Mouse (Mus musculus) lung, adult 18-20 months (tissue): ENCODE measurements around the gene Aldh3b2.
A peak's percentile ranks its signal among the peaks of the same experiment; 100 is the strongest.
"Not testable (repeated sequence)": the region's sequence is repeated elsewhere in the genome, so short reads cannot be mapped to it uniquely, and the experiment has no call there.

Source experiments
- DNase-seq, 2 experiments: peaks; one replicate each; pipeline ENCODE4 v3.0.0; 2022; ENCODE audit warnings: mixed read lengths in 2 of 2

Aldh3b2 gene

DNA sequence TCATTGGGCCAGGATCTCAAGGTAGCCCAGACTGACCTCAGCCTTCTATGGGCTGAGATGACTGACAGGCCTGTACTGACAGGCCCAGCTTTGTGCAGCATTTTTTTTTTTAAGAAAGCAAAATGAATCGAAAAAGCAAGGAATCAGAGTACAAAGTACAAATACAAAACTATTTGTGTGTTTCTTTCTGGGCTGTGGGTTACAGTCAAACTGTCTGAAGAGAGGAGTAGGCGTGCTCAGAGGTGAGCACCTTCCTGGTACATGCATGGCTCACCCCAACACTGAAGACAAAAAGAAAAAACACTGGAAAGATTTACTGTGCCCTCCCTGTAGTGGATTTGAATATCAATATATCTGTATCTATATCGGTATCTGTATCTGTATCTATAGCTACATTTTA, 24.3 kb upstream of the Aldh3b2 start:
- DNase-seq: no peak

DNA sequence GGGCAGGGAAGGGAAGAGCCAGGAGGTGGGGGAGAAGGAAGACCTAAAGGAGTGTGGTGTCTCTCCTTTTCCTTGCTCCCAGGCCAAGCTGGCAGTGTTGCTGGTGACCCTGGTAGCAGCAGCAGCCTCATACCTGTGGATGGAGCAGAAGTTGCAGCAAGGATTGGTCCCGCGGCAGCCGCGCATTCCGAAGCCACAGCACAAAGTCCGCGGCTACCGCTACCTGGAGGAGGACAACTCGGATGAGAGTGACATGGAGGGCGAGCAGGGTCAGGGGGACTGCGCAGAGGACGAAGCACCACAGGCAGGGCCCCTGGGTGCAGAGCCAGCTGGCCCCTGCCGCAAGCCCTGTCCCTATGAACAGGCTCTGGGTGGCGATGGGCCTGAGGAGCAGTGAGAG, 23.6 kb upstream of the Aldh3b2 start:
- no peak for DNase-seq

GRCm38 (mm10) chr19:3950331-3950730, 21.8 kb upstream of the Aldh3b2 start:
- DNase-seq: no peak

DNA sequence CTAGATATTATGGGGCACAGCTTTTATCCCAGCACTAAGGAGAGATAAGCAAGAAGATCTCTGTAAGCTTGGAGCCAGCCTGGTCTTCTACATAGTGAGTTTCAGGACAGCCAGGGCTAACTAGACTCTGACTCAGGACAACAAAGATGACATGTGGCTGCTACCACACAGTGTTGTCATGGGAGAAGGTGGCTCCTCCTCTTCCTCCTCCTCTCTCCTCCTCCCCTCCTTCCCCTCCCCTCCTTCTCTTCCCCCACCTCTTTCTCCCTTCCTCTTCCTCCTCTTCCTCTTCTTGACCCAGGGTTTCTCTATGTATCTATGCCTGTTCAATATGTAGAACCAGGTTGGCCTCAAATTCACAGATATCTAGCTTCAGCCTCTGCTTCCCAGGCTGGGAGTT, 20.7 kb upstream of the Aldh3b2 start:
- no peak for DNase-seq

GRCm38 (mm10) chr19:3952099-3952498, 20.0 kb upstream of the Aldh3b2 start:
- peak in 1 of 2 experiments; percentile 27 for DNase-seq

DNA sequence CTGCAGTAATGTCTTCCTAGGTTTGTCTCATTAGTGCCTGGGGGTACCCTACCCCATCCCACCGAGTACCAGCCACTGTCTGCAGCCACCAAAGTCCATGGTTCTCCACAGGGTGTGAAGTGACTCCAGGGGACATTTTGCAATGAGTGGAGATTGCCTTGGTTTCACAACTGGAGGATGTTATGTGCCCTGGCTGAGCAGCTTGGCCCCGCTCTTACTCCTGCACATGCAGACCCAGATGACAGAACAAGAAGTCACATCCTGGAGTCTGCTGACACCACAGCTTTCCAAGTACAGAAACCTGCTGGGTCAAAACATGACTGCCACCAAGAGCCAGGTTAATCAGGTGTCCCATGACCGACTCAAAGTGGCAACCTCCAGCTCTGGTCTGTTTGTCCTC, 17.1 kb upstream of the Aldh3b2 start:
- DNase-seq: no peak

- DNase-seq: no peak
Measured at GRCm38 (mm10) chr19:3955804-3956203, 16.3 kb upstream of the Aldh3b2 start.

- not testable (repeated sequence) for DNase-seq
Measured at GRCm38 (mm10) chr19:3957296-3958036, 14.7 kb upstream of the Aldh3b2 start.

DNA sequence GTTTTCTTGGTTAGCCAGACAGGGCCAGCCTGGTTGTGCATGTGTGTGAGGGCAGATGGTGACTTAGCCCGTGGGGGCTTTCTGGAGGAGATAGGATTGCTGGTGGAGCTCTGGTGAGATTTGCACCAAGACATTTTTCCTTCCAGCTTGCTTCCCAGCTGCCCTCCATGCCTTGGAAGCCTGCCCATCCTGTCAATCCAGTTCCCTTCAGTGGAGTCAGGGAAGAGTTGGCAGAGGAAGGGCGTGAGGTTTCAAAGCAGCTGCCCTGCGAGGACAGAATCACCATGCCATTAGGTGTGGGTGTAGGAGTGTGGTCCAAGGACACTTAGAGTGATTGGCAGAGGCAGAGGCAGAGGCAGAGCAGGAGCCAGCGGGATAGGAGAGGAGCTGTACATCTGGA, 13.7 kb upstream of the Aldh3b2 start, which contains the start of gene Aldh3b3:
Gene Aldh3b3, plus strand, starts transcription at position 176 of the 400 bp plus-strand sequence.
- DNase-seq: no peak

- no peak for DNase-seq
Measured at GRCm38 (mm10) chr19:3959030-3959429, 13.1 kb upstream of the Aldh3b2 start.

DNA sequence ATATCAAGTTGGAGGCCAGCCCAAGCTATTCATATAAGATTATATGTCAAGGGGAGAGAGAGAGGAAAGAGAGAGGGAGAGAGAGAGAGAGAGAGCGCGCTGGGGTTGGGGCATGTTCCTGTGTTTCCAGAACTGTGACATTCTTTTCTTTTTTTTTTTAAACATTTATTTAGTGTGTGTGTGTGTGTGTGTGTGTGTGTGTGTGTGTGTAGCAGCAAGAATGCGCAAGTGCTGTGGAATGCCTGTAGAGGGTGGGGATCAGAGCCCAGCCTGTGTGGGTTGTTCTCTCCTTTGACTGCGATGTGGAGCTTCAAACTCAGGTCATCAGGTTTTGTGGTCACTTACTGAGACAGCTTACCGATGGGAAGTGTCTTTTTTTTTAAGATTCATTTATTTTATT, 11.9 kb upstream of the Aldh3b2 start:
- peak in 1 of 2 experiments; percentile 35 for DNase-seq

DNA sequence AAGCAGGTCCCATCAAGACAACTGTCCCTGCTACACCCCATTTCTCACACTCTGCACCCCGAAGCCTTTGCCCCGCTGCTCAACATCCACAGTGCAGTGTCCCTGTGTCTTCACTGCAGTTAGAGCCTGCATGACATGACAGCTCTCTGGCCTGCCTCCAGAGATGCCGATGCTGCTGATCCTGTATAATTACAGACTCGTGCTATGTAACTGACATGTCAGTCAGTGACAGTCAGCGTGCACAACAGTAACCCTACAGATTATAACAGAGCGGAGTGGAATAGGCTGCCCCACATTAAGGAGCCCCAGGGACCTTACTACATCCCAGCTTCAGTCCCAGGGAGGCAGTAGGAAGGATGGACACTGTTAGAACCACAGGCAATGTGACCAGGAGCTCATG, 10.3 kb upstream of the Aldh3b2 start:
- DNase-seq: not testable (repeated sequence)

GRCm38 (mm10) chr19:3962469-3962868, 9.7 kb upstream of the Aldh3b2 start:
- DNase-seq: peak in 1 of 2 experiments; percentile 41

DNA sequence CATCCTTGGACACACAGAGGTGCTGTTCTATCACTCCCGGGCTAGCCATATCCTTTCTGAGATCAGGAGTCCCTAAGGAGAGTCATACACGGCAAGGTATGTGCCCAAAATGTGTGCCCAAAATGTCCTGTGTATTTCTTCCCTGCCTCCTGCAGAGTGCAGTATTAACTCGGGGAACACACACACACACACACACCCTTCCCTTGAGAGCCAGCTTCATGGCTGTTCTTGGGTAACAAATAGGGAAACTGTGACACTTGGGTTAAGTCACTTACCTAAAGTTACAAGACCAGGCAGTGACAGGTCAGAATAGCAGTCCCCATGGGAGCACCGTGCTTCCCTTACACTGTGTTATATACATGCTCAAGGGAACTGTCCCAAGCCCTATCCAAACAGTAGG, 8.1 kb upstream of the Aldh3b2 start:
- DNase-seq: no peak

DNA sequence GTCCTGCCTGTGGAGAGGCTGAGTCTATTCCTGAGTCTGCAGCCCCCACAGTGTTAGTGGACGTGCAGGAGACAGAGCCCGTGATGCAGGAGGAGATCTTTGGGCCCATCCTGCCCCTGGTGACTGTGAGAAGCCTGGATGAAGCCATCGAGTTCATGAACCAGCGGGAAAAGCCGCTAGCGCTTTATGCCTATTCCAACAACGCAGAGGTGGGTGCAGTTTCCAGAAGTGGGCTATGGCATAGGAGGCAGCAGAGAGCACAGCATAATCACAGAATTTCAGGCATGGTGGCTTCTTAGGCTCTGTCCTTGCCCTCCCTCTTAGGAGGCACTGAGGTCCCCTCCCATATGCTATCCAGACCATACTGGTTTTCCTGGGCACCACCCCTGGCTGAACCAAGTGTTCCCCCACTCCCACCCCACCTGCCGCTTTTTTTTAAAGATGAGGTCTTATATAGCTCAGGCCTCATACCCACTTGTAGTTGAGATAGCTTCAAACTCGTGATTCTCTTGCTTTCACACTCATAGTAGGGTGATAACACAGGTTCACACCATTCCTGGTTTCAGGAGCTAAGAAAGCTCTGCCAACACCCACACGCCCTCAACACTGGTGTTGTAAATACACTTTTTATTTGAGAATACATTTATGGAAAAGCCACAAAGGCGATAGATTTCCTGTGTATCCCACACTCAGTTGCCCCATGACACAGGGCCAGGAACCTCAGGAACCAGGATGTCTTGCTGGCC, 5.6 kb upstream of the Aldh3b2 start:
- no peak for DNase-seq

DNA sequence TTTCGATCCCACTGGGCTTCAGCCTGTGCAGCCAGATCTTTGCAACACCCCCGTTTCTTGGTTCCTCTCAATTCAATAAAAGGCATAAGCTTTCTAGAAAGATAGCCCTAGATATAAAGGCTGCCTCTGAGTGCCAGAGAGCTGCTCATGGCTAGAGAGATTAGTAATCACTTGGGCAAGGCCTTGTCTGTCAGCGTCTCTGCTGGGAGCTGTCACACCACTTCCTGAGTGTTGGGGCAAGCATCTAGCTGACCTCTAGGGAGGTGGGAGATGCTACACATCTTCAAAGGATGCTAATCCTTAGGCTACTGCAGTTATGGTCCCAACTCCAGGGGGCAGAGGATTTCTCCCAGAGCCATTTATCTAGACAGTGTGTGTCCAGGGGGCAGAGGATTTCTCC, 4.9 kb upstream of the Aldh3b2 start:
- no peak for DNase-seq

GRCm38 (mm10) chr19:3974608-3975007, 2.5 kb downstream of the Aldh3b2 start:
- not testable (repeated sequence) for DNase-seq

DNA sequence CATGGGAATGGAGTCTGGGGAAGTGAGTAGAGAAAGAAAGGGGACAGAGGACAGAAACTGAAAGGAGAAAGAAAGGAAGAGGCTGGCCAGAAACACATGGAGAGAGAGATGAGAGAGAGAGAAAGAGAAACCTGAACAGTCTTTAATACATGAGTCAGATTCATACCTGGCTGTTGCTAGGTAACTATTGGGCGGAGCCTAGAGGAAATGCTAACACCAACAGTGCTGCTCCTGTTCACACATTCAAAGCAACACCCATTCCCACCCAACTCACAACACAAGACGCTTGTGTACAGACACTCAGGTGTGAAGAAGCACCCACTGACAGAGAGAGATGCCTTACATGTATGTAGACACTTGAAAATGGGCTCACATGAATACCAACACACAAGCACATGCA, 3.7 kb downstream of the Aldh3b2 start:
- peak in 1 of 2 experiments; percentile 46 for DNase-seq

DNA sequence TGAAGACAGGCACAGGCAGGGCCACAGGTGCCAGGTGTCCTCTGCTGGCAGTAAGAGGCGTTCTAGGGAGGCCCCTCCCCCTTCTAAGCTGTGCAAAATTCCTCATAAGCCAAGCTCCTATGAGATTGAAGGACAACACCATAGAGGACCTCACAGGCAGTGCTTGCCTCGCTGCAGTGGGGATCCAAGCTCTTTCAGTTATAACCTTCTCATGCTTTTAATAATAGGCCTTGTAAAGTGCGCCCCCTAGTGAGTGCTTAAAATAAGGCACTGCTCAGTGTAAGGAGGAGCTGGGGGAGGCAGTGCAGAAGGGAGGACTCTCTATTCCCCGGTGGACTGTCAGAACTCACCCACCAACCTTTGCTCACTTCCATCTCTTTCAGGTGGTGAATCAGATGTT, 8.2 kb downstream of the Aldh3b2 start:
- peak; percentile 67 to 83 for DNase-seq

DNA sequence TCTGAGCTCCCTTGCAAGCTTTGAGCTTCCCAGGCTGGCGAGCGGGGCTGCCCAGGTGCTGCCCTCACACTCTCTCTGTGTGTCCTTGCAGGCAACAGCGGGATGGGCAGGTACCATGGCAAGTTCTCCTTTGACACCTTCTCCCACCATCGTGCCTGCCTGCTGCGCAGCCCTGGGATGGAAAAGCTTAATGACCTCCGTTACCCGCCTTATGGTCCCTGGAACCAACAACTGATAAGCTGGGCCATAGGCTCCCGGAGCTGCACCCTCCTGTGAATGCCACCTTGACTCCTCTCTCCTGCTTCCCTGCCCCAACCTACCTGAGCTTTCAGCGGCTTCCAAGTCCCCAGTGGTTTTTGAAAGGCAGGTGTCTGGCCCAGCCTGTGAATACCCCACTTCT, 8.8 kb downstream of the Aldh3b2 start:
- DNase-seq: no peak

DNA sequence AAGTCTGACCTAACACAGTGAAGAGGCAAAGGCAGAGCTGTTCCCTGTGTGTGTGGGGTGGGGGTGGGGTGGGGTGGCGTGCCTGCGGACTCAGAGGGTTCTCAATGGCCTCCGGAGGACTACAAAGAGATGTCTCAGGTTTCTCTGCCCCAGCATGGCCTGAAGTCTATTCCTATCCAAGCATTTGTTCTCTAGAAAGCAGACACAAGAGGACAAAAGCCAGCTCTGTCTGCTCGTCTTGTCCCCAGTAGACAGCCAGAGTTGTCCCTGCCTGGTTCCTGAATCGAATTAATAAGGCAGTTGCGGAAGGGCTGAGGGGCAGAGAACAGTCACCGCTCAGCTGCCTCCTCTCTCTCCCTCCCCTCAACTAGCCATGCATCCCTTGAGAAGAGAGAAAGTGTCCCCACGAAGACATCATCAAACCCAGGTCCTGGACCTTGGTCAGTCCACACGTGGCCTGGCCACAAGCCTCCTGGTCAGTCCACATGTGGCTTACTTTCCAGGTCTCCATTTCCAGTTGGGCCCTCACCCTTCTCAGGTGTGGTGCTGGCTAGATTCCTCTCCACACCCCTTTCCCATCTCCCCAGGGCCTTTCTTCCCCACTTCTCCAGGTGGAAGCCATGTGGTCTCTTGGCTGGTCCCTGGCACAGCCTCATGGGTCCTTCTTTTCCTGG, 11.5 kb downstream of the Aldh3b2 start:
- DNase-seq: no peak

GRCm38 (mm10) chr19:3985261-3985681, 13.1 kb downstream of the Aldh3b2 start:
- DNase-seq: peak in 1 of 2 experiments; percentile 59

- peak; percentile 83 to 89 for DNase-seq
Measured at GRCm38 (mm10) chr19:3986334-3986733, 14.2 kb downstream of the Aldh3b2 start, which contains the start of gene Acy3. Acy3 (plus strand) TSS chr19:3986570.
